Mouse (Mus musculus): ENCODE measurements around the gene Olfr20.
"Not testable (repeated sequence)": the region's sequence is repeated elsewhere in the genome, so short reads cannot be mapped to it uniquely, and the experiment has no call there.

The Olfr20 gene

GRCm38 (mm10) chr11:73350483-73350882 is at the start of gene Olfr20:
Gene Olfr20 (plus strand): TSS chr11:73350783.
- no peak for DNase-seq

- DNase-seq: no peak
These were observed 47.5 kb upstream of the Olfr20 start for GRCm38 (mm10) chr11:73303123-73303522.

GRCm38 (mm10) chr11:73315961-73316360 is 34.6 kb upstream of the Olfr20 start:
- DNase-seq: no peak

- not testable (repeated sequence) for DNase-seq
These were observed 32.0 kb upstream of the Olfr20 start for GRCm38 (mm10) chr11:73318581-73318980.

- DNase-seq: not testable (repeated sequence)
These were observed 29.5 kb upstream of the Olfr20 start for GRCm38 (mm10) chr11:73321064-73321463.

- DNase-seq: no peak
These were observed 26.4 kb upstream of the Olfr20 start for GRCm38 (mm10) chr11:73323906-73324830.

GRCm38 (mm10) chr11:73326485-73326886 is 24.1 kb upstream of the Olfr20 start:
- DNase-seq: no peak

GRCm38 (mm10) chr11:73327361-73327760 is 23.2 kb upstream of the Olfr20 start:
- DNase-seq: no peak

- DNase-seq: no peak
These were observed 21.1 kb upstream of the Olfr20 start, which contains the start of the genes Aspa, Gm49340 and Spata22 for GRCm38 (mm10) chr11:73329442-73329841. Gene Aspa (minus strand): TSS chr11:73329596. Gene Gm49340 (plus strand): TSS chr11:73329741. Gene Spata22 (plus strand): TSS chr11:73329741.

GRCm38 (mm10) chr11:73333357-73333756 is 17.2 kb upstream of the Olfr20 start:
- DNase-seq: no peak

GRCm38 (mm10) chr11:73336919-73337318 is 13.7 kb upstream of the Olfr20 start:
- DNase-seq: no peak

GRCm38 (mm10) chr11:73370946-73371345 is 20.4 kb downstream of the Olfr20 start, which contains the start of gene Olfr376:
Gene Olfr376 (plus strand): TSS chr11:73371246.
- DNase-seq: no peak

GRCm38 (mm10) chr11:73395374-73395773 is 44.8 kb downstream of the Olfr20 start:
- no peak for DNase-seq

GRCm38 (mm10) chr11:73399514-73399913 is 48.9 kb downstream of the Olfr20 start, which contains the start of gene Olfr1:
Gene Olfr1 (minus strand): TSS chr11:73399614.
- no peak for DNase-seq

All from cerebellum, adult 9-11 months (tissue).